10 mouse cellular contexts compared by ENCODE assay signal in genomic region chr11:90548560-90548959, GRCm38 (mm10).
A peak's percentile ranks its signal among the peaks of the same experiment; 100 is the strongest.
DNase-seq lines count a peak whose midpoint lies in the region; ATAC-seq and TF ChIP-seq lines count a peak whose summit lies in the region.
"Had no signal": no experiment of that assay in that cellular context is flagged by ENCODE, and none has a peak within 500 bp of the region (broad histone marks: within the 10 kb centered on the region; RNA-seq: fewer than 3 reads in every experiment).

No protein-coding gene starts in this region.

- H3K27ac ChIP-seq in neural tube, embryonic 15.5 days (replicated peaks), result no peak overlapping the region
- no peak overlapping the region for H3K27ac ChIP-seq in gastrocnemius, adult 2 months
- H3K27ac ChIP-seq: embryonic facial prominence, embryonic 12.5 days had no signal

- H3K4me3 ChIP-seq in neural tube, embryonic 15.5 days (replicated peaks), result no peak overlapping the region
- H3K4me3 ChIP-seq in gastrocnemius, adult 2 months, result no peak overlapping the region
- H3K4me3 ChIP-seq: embryonic facial prominence, embryonic 12.5 days had no signal

- peaks cover 13% of the 10 kb centered on the region for H3K4me1 ChIP-seq in neural tube, embryonic 15.5 days
- H3K4me1 ChIP-seq: embryonic facial prominence, embryonic 12.5 days had no signal

- ATAC-seq in neural tube, embryonic 15.5 days (ENCODE audit: low FRiP score), result peak; percentile 38; the same call in 1 of the 2 replicates

- no peak for TF ChIP-seq CTCF in gastrocnemius, adult 2 months (IDR thresholded peaks at IDR 0.05)

- no peak overlapping the region for H3K4me2 ChIP-seq in neural tube, embryonic 15.5 days
- H3K4me2 ChIP-seq: embryonic facial prominence, embryonic 12.5 days had no signal

- intact Hi-C loops in gastrocnemius, adult 2 months (cut with DNase I), result no loop called here

- peak; percentile 56 for DNase-seq in embryo, embryonic 11 days
- peak; percentile 18 to 24 for DNase-seq in frontal cortex, postnatal 10 days (ENCODE audit: low spot score in 2 of 2)
- DNase-seq in layer of hippocampus, postnatal 14 days (ENCODE audit: low spot score in 2 of 2), result peak; percentile 22 to 65
- no peak for DNase-seq in kidney, postnatal 36 days
- DNase-seq in gastrocnemius, adult 2 months, result no peak
- no peak for DNase-seq in adrenal gland, adult 2 months
- DNase-seq in adrenal gland, adult 8-10 months, result no peak
- DNase-seq: lung, postnatal 10 days had no signal

- no peak overlapping the region for H3K9ac ChIP-seq in neural tube, embryonic 15.5 days (replicated peaks)
- H3K9ac ChIP-seq: embryonic facial prominence, embryonic 12.5 days had no signal

- WGBS in neural tube, embryonic 15.5 days, result 22% methylated on average over 13 of the region's 13 CpGs

- H3K9me3 ChIP-seq in neural tube, embryonic 15.5 days (replicated peaks), result 0 out of 2 replicates have a peak, but pooled peaks cover 3% of the 10 kb centered on the region
- H3K9me3 ChIP-seq: embryonic facial prominence, embryonic 12.5 days had no signal

- no peaks in the 10 kb centered on the region for H3K27me3 ChIP-seq in neural tube, embryonic 15.5 days (replicated peaks)
- H3K27me3 ChIP-seq: embryonic facial prominence, embryonic 12.5 days had no signal

- H3K36me3 ChIP-seq in neural tube, embryonic 15.5 days, result no peaks in the 10 kb centered on the region

Comparison
In these comparisons a context has a peak if more than half of its experiments do, and no peak if none do; other contexts are left out.
1. DNase-seq: peak in embryo, embryonic 11 days (single experiment), frontal cortex, postnatal 10 days (2 of 2) and layer of hippocampus, postnatal 14 days (2 of 2); none in kidney, postnatal 36 days (0 of 2), gastrocnemius, adult 2 months (single experiment), adrenal gland, adult 2 months (single experiment) and adrenal gland, adult 8-10 months (single experiment).